Mouse (Mus musculus) mouse trophoblast stem cell (cell line): ENCODE measurements around the gene Ccl26.
"Not testable (repeated sequence)": the region's sequence is repeated elsewhere in the genome, so short reads cannot be mapped to it uniquely, and the experiment has no call there.

ENCODE experiments used
- in situ Hi-C, 2 experiments: fragments of 300-500 bp; cut with MseI, MboI; formaldehyde crosslinking; loops; 2 replicates in 1 of 2; 3 replicates in 1 of 2; pipeline ENCODE4 v1.15.1; 2025

Gene Ccl26

GRCm38 (mm10) chr5:135563469-135563868 is at the start of gene Ccl26:
Gene Ccl26 (minus strand): TSS chr5:135563569.
- in situ Hi-C loops: no loop called here

GRCm38 (mm10) chr5:135609794-135610193 is 46.4 kb upstream of the Ccl26 start:
- in situ Hi-C loops: loop anchor here (5.0 to 10.0 kb wide), 2 partner anchors 57 to 255 kb away; no protein-coding TSS in a partner anchor

GRCm38 (mm10) chr5:135607581-135607980 is 44.2 kb upstream of the Ccl26 start:
- in situ Hi-C loops: no loop called here

- in situ Hi-C loops: not testable (repeated sequence)
These were observed 43.3 kb upstream of the Ccl26 start for GRCm38 (mm10) chr5:135606717-135607116.

- in situ Hi-C loops: not testable (repeated sequence)
These were observed 41.3 kb upstream of the Ccl26 start for GRCm38 (mm10) chr5:135604643-135605042.

- in situ Hi-C loops: no loop called here
These were observed 26.8 kb upstream of the Ccl26 start for GRCm38 (mm10) chr5:135589996-135590784.

- in situ Hi-C loops: no loop called here
These were observed 24.4 kb upstream of the Ccl26 start for GRCm38 (mm10) chr5:135587764-135588163.

GRCm38 (mm10) chr5:135585691-135586090 is 22.3 kb upstream of the Ccl26 start:
- in situ Hi-C loops: no loop called here

GRCm38 (mm10) chr5:135582330-135582729 is 19.0 kb upstream of the Ccl26 start:
- in situ Hi-C loops: no loop called here

- in situ Hi-C loops: no loop called here
These were observed 16.0 kb upstream of the Ccl26 start for GRCm38 (mm10) chr5:135579331-135579751.

- in situ Hi-C loops: no loop called here
These were observed 12.7 kb upstream of the Ccl26 start for GRCm38 (mm10) chr5:135576055-135576454.

- in situ Hi-C loops: no loop called here
These were observed 9.6 kb upstream of the Ccl26 start, which contains the start of gene Ccl24 for GRCm38 (mm10) chr5:135573006-135573405. Gene Ccl24 (minus strand): TSS chr5:135573049.

GRCm38 (mm10) chr5:135568698-135569097 is 5.3 kb upstream of the Ccl26 start:
- in situ Hi-C loops: no loop called here

- in situ Hi-C loops: no loop called here
These were observed 4.3 kb upstream of the Ccl26 start for GRCm38 (mm10) chr5:135567556-135568265.

- in situ Hi-C loops: loop anchor here in 1 of 2 experiments (5.0 to 10.0 kb wide), 2 partner anchors 40 to 207 kb away; no protein-coding TSS in a partner anchor
These were observed 5.7 kb downstream of the Ccl26 start for GRCm38 (mm10) chr5:135557671-135558070.

- in situ Hi-C loops: loop anchor here in 1 of 2 experiments (5.0 to 10.0 kb wide), 2 partner anchors 40 to 208 kb away; no protein-coding TSS in a partner anchor
These were observed 6.3 kb downstream of the Ccl26 start for GRCm38 (mm10) chr5:135557051-135557450.

GRCm38 (mm10) chr5:135556259-135556658 is 7.1 kb downstream of the Ccl26 start:
- in situ Hi-C loops: loop anchor here in 1 of 2 experiments (5.0 to 10.0 kb wide), 2 partner anchors 41 to 209 kb away; no protein-coding TSS in a partner anchor

- in situ Hi-C loops: loop anchor here (5.0 to 10.0 kb wide), 2 partner anchors 61 to 213 kb away; no protein-coding TSS in a partner anchor
These were observed 11.8 kb downstream of the Ccl26 start for GRCm38 (mm10) chr5:135551591-135551990.

- in situ Hi-C loops: loop anchor here (5.0 to 10.0 kb wide), 2 partner anchors 61 to 214 kb away; no protein-coding TSS in a partner anchor
These were observed 12.5 kb downstream of the Ccl26 start for GRCm38 (mm10) chr5:135550910-135551309.

- in situ Hi-C loops: no loop called here
These were observed 15.4 kb downstream of the Ccl26 start for GRCm38 (mm10) chr5:135547990-135548389.

GRCm38 (mm10) chr5:135544865-135545797 is 18.2 kb downstream of the Ccl26 start, which contains the start of gene Hip1:
Gene Hip1 (minus strand): TSS chr5:135545120.
- in situ Hi-C loops: no loop called here
